Mouse (Mus musculus): Measurements from ENCODE around the gene Arrdc3. TPM values are rescaled to one million over a fixed set of nuclear protein-coding genes. Genes with fewer than 3 reads are reported as not detected.
A peak's percentile ranks its signal among the peaks of the same experiment; 100 is the strongest.
"Not testable (repeated sequence)": the region's sequence is repeated elsewhere in the genome, so short reads cannot be mapped to it uniquely, and the experiment has no call there.

The Arrdc3 gene
- polyA plus RNA-seq, 1 experiment from 2014 or later = 39.7 TPM

- Histone ChIP-seq H3K4me2 (ENCODE audit: low read length) (peak overlapping the region; percentile 58), H3K4me3 (ENCODE audit: low read length) (peak overlapping the region; percentile 93), H3K9me3 (ENCODE audit: control insufficient read depth, low read length) (no peaks in the 10 kb centered on the region), H3K9ac (ENCODE audit: low read depth, low read length) (peak overlapping the region; percentile 100), H3K27me3 (replicated peaks; ENCODE audit: control insufficient read depth, insufficient read depth, low read length) (no peaks in the 10 kb centered on the region), H3K36me3 (ENCODE audit: control insufficient read depth, insufficient read depth, low read length) (peaks cover 10% of the 10 kb centered on the region), H3K27ac (ENCODE audit: low read depth, low read length) (peak overlapping the region; percentile 100), H3K4me1 (ENCODE audit: control insufficient read depth, insufficient read depth, low read depth, low read length) (peaks cover 4% of the 10 kb centered on the region)
- WGBS = under 1% methylated on average over 45 of the region's 47 CpGs
- peak; percentile 91 for ATAC-seq
Observed at GRCm38 (mm10) chr13:80885103-80885833, 2.1 kb downstream of the Arrdc3 start.

GRCm38 (mm10) chr13:80885834-80886663, 2.9 kb downstream of the Arrdc3 start:
- Histone ChIP-seq H3K4me3 (ENCODE audit: low read length) (peak overlapping the region; percentile 93), H3K9me3 (ENCODE audit: control insufficient read depth, low read length) (no peaks in the 10 kb centered on the region), H3K4me2 (ENCODE audit: low read length) (peak overlapping the region; percentile 66), H3K27me3 (replicated peaks; ENCODE audit: control insufficient read depth, insufficient read depth, low read length) (no peaks in the 10 kb centered on the region), H3K9ac (ENCODE audit: low read depth, low read length) (peak overlapping the region; percentile 100), H3K27ac (ENCODE audit: low read depth, low read length) (peak overlapping the region; percentile 100), H3K4me1 (ENCODE audit: control insufficient read depth, insufficient read depth, low read depth, low read length) (peaks cover 4% of the 10 kb centered on the region), H3K36me3 (ENCODE audit: control insufficient read depth, insufficient read depth, low read length) (peaks cover 18% of the 10 kb centered on the region)
- peak; percentile 91 for ATAC-seq
- WGBS = under 1% methylated on average over 60 of the region's 72 CpGs

- no peaks in the 10 kb centered on the region for H3K9me3 ChIP-seq (ENCODE audit: control insufficient read depth, low read length)
- H3K36me3 ChIP-seq (ENCODE audit: control insufficient read depth, insufficient read depth, low read length) = peaks cover 22% of the 10 kb centered on the region
- H3K27ac ChIP-seq (ENCODE audit: low read depth, low read length) = peak overlapping the region; percentile 100
- H3K27me3 ChIP-seq (replicated peaks; ENCODE audit: control insufficient read depth, insufficient read depth, low read length) = no peaks in the 10 kb centered on the region
- ATAC-seq = no peak
- 19% methylated on average over 6 of the region's 6 CpGs for WGBS
- peak overlapping the region; percentile 100 for H3K9ac ChIP-seq (ENCODE audit: low read depth, low read length)
- peaks cover 4% of the 10 kb centered on the region for H3K4me1 ChIP-seq (ENCODE audit: control insufficient read depth, insufficient read depth, low read depth, low read length)
- H3K4me2 ChIP-seq (ENCODE audit: low read length) = peak overlapping the region; percentile 66
- peak overlapping the region; percentile 93 for H3K4me3 ChIP-seq (ENCODE audit: low read length)
Observed at GRCm38 (mm10) chr13:80886664-80887210, 3.6 kb downstream of the Arrdc3 start.

- Histone ChIP-seq H3K4me1 (ENCODE audit: control insufficient read depth, insufficient read depth, low read depth, low read length) (no peaks in the 10 kb centered on the region), H3K9me3 (ENCODE audit: control insufficient read depth, low read length) (no peaks in the 10 kb centered on the region), H3K27me3 (replicated peaks; ENCODE audit: control insufficient read depth, insufficient read depth, low read length) (no peaks in the 10 kb centered on the region), H3K4me3 (ENCODE audit: low read length) (no peak overlapping the region), H3K36me3 (ENCODE audit: control insufficient read depth, insufficient read depth, low read length) (peaks cover 27% of the 10 kb centered on the region), H3K4me2 (ENCODE audit: low read length) (no peak overlapping the region), H3K27ac (ENCODE audit: low read depth, low read length) (no peak overlapping the region), H3K9ac (ENCODE audit: low read depth, low read length) (no peak overlapping the region)
- ATAC-seq = no peak
- WGBS = 72% methylated on average over 2 of the region's 2 CpGs
Observed at GRCm38 (mm10) chr13:80887842-80888241, 4.7 kb downstream of the Arrdc3 start.

GRCm38 (mm10) chr13:80894928-80895327, 11.7 kb downstream of the Arrdc3 start:
- not testable (repeated sequence) for H3K9me3 ChIP-seq (ENCODE audit: control insufficient read depth, low read length); H3K4me3 ChIP-seq (ENCODE audit: low read length); H3K27ac ChIP-seq (ENCODE audit: low read depth, low read length); H3K4me1 ChIP-seq (ENCODE audit: control insufficient read depth, insufficient read depth, low read depth, low read length); H3K4me2 ChIP-seq (ENCODE audit: low read length); ATAC-seq; H3K27me3 ChIP-seq (replicated peaks; ENCODE audit: control insufficient read depth, insufficient read depth, low read length); H3K9ac ChIP-seq (ENCODE audit: low read depth, low read length)
- 91% methylated on average over 3 of the region's 3 CpGs for WGBS
- H3K36me3 ChIP-seq (ENCODE audit: control insufficient read depth, insufficient read depth, low read length) = peaks cover 39% of the 10 kb centered on the region

DNA sequence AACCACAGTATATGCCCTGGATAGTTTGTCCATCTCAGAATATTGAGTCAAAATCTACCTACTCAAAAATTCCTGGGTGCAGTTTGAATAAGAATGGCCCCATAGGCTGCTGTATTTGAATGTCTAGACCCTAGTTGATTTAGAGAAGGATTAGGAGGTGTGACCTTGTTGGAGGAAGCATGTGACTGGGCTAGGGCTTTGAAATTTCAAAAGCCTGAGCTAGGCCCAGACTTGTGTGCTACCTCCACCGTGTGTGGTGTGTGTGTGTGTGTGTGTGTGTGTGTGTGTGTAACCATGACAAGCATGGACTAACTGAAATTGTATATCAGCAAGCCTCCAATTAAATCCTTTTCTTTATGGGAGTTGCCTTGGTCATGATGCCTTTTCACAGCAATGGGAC, 14.2 kb downstream of the Arrdc3 start:
- WGBS = 77% methylated on average over 1 of the region's 1 CpGs
- H3K36me3 ChIP-seq (ENCODE audit: control insufficient read depth, insufficient read depth, low read length) = peaks cover 20% of the 10 kb centered on the region
- H3K27ac ChIP-seq (ENCODE audit: low read depth, low read length) = no peak overlapping the region
- H3K9me3 ChIP-seq (ENCODE audit: control insufficient read depth, low read length) = no peaks in the 10 kb centered on the region
- H3K4me1 ChIP-seq (ENCODE audit: control insufficient read depth, insufficient read depth, low read depth, low read length) = no peaks in the 10 kb centered on the region
- no peak overlapping the region for H3K4me2 ChIP-seq (ENCODE audit: low read length)
- ATAC-seq = peak; percentile 58; the same call in 1 of the 2 replicates
- no peak overlapping the region for H3K9ac ChIP-seq (ENCODE audit: low read depth, low read length)
- H3K27me3 ChIP-seq (replicated peaks; ENCODE audit: control insufficient read depth, insufficient read depth, low read length) = no peaks in the 10 kb centered on the region
- H3K4me3 ChIP-seq (ENCODE audit: low read length) = no peak overlapping the region

GRCm38 (mm10) chr13:80898095-80898494, 14.9 kb downstream of the Arrdc3 start:
- Histone ChIP-seq H3K27me3 (replicated peaks; ENCODE audit: control insufficient read depth, insufficient read depth, low read length) (no peaks in the 10 kb centered on the region), H3K4me3 (ENCODE audit: low read length) (no peak overlapping the region), H3K9me3 (ENCODE audit: control insufficient read depth, low read length) (no peaks in the 10 kb centered on the region), H3K9ac (ENCODE audit: low read depth, low read length) (no peak overlapping the region), H3K36me3 (ENCODE audit: control insufficient read depth, insufficient read depth, low read length) (peaks cover 15% of the 10 kb centered on the region), H3K4me2 (ENCODE audit: low read length) (no peak overlapping the region), H3K4me1 (ENCODE audit: control insufficient read depth, insufficient read depth, low read depth, low read length) (no peaks in the 10 kb centered on the region), H3K27ac (ENCODE audit: low read depth, low read length) (no peak overlapping the region)
- ATAC-seq = no peak
- 90% methylated on average over 4 of the region's 4 CpGs for WGBS

GRCm38 (mm10) chr13:80899435-80900029, 16.3 kb downstream of the Arrdc3 start:
- ATAC-seq = no peak
- 83% methylated on average over 2 of the region's 2 CpGs for WGBS

GRCm38 (mm10) chr13:80901432-80901831, 18.2 kb downstream of the Arrdc3 start:
- no peak for ATAC-seq
- no peak overlapping the region for H3K4me3 ChIP-seq (ENCODE audit: low read length)
- H3K9ac ChIP-seq (ENCODE audit: low read depth, low read length) = no peak overlapping the region
- H3K9me3 ChIP-seq (ENCODE audit: control insufficient read depth, low read length) = no peaks in the 10 kb centered on the region
- no peaks in the 10 kb centered on the region for H3K27me3 ChIP-seq (replicated peaks; ENCODE audit: control insufficient read depth, insufficient read depth, low read length)
- H3K4me2 ChIP-seq (ENCODE audit: low read length) = no peak overlapping the region
- 87% methylated on average over 4 of the region's 4 CpGs for WGBS
- no peaks in the 10 kb centered on the region for H3K4me1 ChIP-seq (ENCODE audit: control insufficient read depth, insufficient read depth, low read depth, low read length)
- no peak overlapping the region for H3K27ac ChIP-seq (ENCODE audit: low read depth, low read length)
- peaks cover 3% of the 10 kb centered on the region; the same call in 1 of the 2 replicates for H3K36me3 ChIP-seq (ENCODE audit: control insufficient read depth, insufficient read depth, low read length)

More at GRCm38 (mm10) chr13:80899435-80900029, 16.3 kb downstream of the Arrdc3 start:
- H3K36me3 ChIP-seq (ENCODE audit: control insufficient read depth, insufficient read depth, low read length) = peaks cover 5% of the 10 kb centered on the region
- H3K4me2 ChIP-seq (ENCODE audit: low read length) = no peak overlapping the region
- no peaks in the 10 kb centered on the region for H3K9me3 ChIP-seq (ENCODE audit: control insufficient read depth, low read length)
- H3K4me3 ChIP-seq (ENCODE audit: low read length) = no peak overlapping the region
- H3K9ac ChIP-seq (ENCODE audit: low read depth, low read length) = no peak overlapping the region
- no peaks in the 10 kb centered on the region for H3K27me3 ChIP-seq (replicated peaks; ENCODE audit: control insufficient read depth, insufficient read depth, low read length)
- H3K4me1 ChIP-seq (ENCODE audit: control insufficient read depth, insufficient read depth, low read depth, low read length) = no peaks in the 10 kb centered on the region
- H3K27ac ChIP-seq (ENCODE audit: low read depth, low read length) = no peak overlapping the region

Measured in hindbrain, embryonic 16.5 days (tissue).